Mouse (Mus musculus): ENCODE results near the gene Zeb2. TPM values are rescaled to one million over a fixed set of nuclear protein-coding genes. Genes with fewer than 3 reads are reported as not detected.

Zeb2 gene
- polyA plus RNA-seq, 1 experiment from 2014 or later: 11.2 TPM

DNA sequence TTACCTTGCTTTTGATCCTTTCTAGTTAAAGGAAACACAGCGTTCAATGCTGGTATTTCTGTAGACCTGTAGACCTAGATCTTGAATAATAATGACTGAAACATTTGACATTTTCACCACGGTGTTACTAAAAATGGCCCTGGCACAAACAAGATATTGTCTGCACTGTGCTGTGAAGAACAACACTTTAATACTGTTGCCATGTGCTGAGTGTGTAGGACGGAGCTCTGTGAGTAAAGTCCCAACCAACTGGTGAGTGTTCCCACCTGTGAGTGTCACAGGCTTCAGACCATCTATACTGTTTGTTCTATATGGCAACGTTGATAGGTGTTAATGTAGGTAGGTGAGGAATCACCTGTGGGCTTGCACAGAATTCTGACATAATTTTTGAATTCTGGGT lies 8.0 kb upstream of the Zeb2 start:
- no peaks in the 10 kb centered on the region for H3K36me3 ChIP-seq (replicated peaks)
- H3K4me2 ChIP-seq: no peak overlapping the region
- WGBS (ENCODE audit: insufficient replicate concordance): 58% methylated on average over 4 of the region's 4 CpGs
- ATAC-seq (ENCODE audit: insufficient read depth): no peak
- no peaks in the 10 kb centered on the region for H3K9me3 ChIP-seq (replicated peaks)
- H3K27me3 ChIP-seq: no peaks in the 10 kb centered on the region
- H3K4me1 ChIP-seq (replicated peaks): no peaks in the 10 kb centered on the region
- H3K27ac ChIP-seq (replicated peaks): no peak overlapping the region
- H3K9ac ChIP-seq: no peak overlapping the region
- H3K4me3 ChIP-seq (replicated peaks): no peak overlapping the region

DNA sequence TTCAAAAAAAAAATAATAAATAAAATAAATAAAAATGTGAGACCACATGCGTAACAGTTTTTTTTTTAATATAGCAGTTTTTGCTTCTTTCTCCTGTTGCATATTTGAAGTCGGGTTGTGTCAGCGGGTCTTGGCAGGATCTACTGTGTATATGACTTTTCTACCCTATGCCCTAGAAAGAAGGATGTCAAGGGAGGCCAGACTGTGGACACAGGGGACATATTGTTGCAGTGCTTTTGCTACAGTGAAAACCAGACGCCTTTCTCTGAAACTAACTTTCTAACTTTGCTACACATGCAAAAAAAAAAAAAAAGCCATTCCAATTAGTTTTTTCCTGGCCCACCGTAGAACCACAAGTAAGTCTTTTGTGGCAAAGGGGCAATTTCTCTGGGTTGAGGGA lies 6.3 kb upstream of the Zeb2 start:
- H3K4me1 ChIP-seq (replicated peaks): no peaks in the 10 kb centered on the region
- no peak overlapping the region for H3K4me2 ChIP-seq
- no peaks in the 10 kb centered on the region for H3K36me3 ChIP-seq (replicated peaks)
- no peaks in the 10 kb centered on the region for H3K9me3 ChIP-seq (replicated peaks)
- no peak for ATAC-seq (ENCODE audit: insufficient read depth)
- 75% methylated on average over 5 of the region's 5 CpGs for WGBS (ENCODE audit: insufficient replicate concordance)
- H3K4me3 ChIP-seq (replicated peaks): no peak overlapping the region
- no peak overlapping the region for H3K27ac ChIP-seq (replicated peaks)
- no peak overlapping the region for H3K9ac ChIP-seq
- no peaks in the 10 kb centered on the region for H3K27me3 ChIP-seq

DNA sequence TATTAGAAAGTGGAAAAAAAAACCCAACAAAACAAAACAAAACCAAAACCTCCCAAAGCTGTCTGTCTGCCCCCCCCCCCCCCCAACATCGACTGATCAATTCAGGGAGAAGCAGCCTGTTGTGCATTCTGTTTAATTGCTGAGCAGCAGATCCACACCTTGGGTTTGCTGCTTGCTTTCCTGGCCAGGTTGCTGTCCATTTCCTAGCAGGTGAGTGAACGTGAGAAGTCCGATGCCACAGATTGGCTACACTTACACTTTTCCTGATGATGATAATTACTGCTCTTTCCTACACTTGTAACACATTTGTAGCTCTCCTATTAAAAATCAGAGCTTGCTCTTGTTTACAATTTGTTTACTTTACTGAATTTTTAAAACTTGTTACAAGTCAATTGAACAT lies 926 bp upstream of the Zeb2 start:
- Histone ChIP-seq H3K4me2 (no peak overlapping the region), H3K4me1 (replicated peaks) (peaks cover 37% of the 10 kb centered on the region), H3K9me3 (replicated peaks) (no peaks in the 10 kb centered on the region), H3K4me3 (replicated peaks) (no peak overlapping the region), H3K27me3 (peaks cover 22% of the 10 kb centered on the region), H3K36me3 (replicated peaks) (no peaks in the 10 kb centered on the region), H3K27ac (replicated peaks) (no peak overlapping the region), H3K9ac (no peak overlapping the region)
- 58% methylated on average over 3 of the region's 3 CpGs for WGBS (ENCODE audit: insufficient replicate concordance)
- no peak for ATAC-seq (ENCODE audit: insufficient read depth)

DNA sequence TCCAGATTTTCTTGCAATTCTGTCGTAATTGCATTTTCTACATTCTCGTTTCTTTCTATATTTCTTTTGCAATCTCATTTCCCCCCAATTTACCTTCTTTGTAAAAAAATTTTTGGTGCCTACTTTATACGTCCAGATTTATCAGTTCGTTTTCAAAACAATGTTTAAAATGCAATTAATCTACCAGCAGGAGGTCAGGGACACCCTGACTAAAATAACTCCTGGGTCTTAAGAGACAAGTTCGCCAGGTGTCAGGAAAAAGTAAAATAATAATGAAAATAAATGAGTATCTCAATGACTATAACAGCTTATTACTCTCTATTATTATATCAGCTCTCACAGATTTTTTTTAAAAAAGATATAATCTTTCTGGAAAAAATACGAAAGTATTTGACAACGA lies 397 bp upstream of the Zeb2 start:
- Histone ChIP-seq H3K27me3 (peaks cover 22% of the 10 kb centered on the region), H3K9ac (peak overlapping the region; percentile 55; the same call in 1 of the 2 replicates), H3K4me1 (replicated peaks) (peaks cover 39% of the 10 kb centered on the region), H3K4me2 (peak overlapping the region; percentile 99), H3K27ac (replicated peaks) (no peak overlapping the region), H3K9me3 (replicated peaks) (no peaks in the 10 kb centered on the region), H3K4me3 (replicated peaks) (peak overlapping the region; percentile 66), H3K36me3 (replicated peaks) (no peaks in the 10 kb centered on the region)
- ATAC-seq (ENCODE audit: insufficient read depth): no peak
- 27% methylated on average over 7 of the region's 7 CpGs for WGBS (ENCODE audit: insufficient replicate concordance)

DNA sequence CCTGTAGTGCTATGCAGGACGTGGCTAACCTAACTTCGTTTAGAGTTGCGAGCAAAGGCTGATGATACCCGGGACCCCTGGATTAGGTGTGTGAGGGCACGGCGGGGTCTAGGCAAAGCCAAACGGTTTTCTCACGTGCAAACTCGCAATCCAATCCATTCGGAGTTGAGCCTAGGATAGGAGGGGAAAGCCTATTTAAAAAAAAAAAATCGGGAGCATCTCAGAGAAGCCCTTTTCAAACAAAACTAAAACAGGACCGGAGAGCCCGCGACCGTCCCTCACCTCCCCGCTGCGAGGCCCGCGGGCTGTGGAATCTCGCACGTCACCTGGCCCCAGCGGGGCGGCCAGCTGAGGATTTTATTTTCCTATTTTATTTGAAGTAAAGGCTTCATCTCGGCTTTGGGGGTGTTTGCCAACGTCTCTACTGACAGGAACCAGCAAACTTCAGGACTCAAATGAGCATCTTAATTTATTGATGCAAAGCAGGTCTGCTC lies 617 bp downstream of the Zeb2 start:
- Histone ChIP-seq H3K9me3 (replicated peaks) (no peaks in the 10 kb centered on the region), H3K4me1 (replicated peaks) (peaks cover 42% of the 10 kb centered on the region), H3K36me3 (replicated peaks) (no peaks in the 10 kb centered on the region), H3K4me2 (peak overlapping the region; percentile 99), H3K9ac (peak overlapping the region; percentile 55), H3K27me3 (peaks cover 22% of the 10 kb centered on the region), H3K4me3 (replicated peaks) (peak overlapping the region; percentile 66), H3K27ac (replicated peaks) (peak overlapping the region; percentile 53)
- under 1% methylated on average over 25 of the region's 25 CpGs for WGBS (ENCODE audit: insufficient replicate concordance)
- ATAC-seq (ENCODE audit: insufficient read depth): no peak

DNA sequence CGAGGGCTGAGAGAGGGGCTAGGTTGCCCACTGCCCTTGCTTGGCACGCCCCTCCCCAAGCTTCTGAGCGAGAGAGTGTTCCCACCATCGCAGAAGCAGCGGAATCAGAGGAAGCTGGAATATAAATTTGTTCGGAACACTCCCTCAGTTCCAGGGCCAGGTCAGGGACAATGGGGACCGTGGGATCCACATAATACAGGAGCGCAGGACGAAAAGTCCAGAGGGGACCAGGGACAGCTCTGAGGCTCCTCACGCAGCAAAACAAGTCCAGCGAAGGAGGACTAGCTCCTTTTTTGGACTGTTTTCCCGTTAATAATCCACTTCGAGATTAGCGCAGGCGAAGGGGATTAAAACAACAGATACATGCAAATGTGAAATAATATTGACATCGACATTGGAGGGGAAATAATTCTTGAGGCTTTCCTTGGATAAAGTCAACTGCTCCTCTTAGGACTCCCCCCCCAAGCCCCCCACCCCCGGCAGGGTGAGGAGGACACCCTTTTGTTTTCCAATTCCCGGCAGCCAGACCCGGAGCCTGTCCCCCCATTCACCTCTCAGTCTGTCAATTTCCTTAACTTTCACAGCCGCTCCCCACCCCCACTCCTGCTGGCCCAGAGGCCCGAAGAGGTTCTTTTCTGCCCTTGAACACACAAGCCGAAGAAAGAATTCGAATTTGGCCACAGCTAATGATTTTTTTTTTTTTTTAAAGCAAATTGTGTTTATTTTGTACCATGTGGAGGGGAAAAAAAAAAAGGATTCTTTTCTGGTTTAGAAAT lies 1.3 kb downstream of the Zeb2 start:
- peak overlapping the region; percentile 53 for H3K27ac ChIP-seq (replicated peaks)
- peaks cover 42% of the 10 kb centered on the region for H3K4me1 ChIP-seq (replicated peaks)
- ATAC-seq (ENCODE audit: insufficient read depth): no peak
- WGBS (ENCODE audit: insufficient replicate concordance): 1% methylated on average over 23 of the region's 23 CpGs
- peak overlapping the region; percentile 66 for H3K4me3 ChIP-seq (replicated peaks)
- peaks cover 22% of the 10 kb centered on the region for H3K27me3 ChIP-seq
- peak overlapping the region; percentile 55 for H3K9ac ChIP-seq
- H3K9me3 ChIP-seq (replicated peaks): no peaks in the 10 kb centered on the region
- no peaks in the 10 kb centered on the region for H3K36me3 ChIP-seq (replicated peaks)
- peak overlapping the region; percentile 99 for H3K4me2 ChIP-seq

DNA sequence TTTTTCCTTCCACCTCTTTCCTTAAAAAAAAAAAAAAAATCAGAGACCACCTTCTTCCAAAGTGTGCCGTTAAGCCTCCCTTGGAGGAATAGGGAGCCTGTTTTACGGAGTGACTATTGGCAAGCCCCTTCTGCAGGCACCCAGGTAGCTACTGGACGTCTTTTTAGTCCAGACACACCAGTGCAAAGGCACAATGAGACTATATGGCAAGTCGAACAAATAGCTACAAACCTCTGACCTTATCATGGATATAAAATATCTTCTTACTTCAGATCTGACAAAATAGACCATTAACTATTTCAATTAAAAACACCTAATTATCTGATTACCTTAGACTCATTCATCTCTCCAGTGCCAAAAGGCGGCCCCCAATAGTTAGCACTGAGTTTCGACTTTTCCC lies 2.0 kb downstream of the Zeb2 start:
- Histone ChIP-seq H3K9ac (peak overlapping the region; percentile 55), H3K9me3 (replicated peaks) (no peaks in the 10 kb centered on the region), H3K27ac (replicated peaks) (peak overlapping the region; percentile 41; the same call in 1 of the 2 replicates), H3K4me1 (replicated peaks) (peaks cover 42% of the 10 kb centered on the region), H3K4me3 (replicated peaks) (peak overlapping the region; percentile 66), H3K4me2 (peak overlapping the region; percentile 99), H3K36me3 (replicated peaks) (no peaks in the 10 kb centered on the region), H3K27me3 (peaks cover 22% of the 10 kb centered on the region)
- WGBS (ENCODE audit: insufficient replicate concordance): 9% methylated on average over 6 of the region's 6 CpGs
- ATAC-seq (ENCODE audit: insufficient read depth): no peak

DNA sequence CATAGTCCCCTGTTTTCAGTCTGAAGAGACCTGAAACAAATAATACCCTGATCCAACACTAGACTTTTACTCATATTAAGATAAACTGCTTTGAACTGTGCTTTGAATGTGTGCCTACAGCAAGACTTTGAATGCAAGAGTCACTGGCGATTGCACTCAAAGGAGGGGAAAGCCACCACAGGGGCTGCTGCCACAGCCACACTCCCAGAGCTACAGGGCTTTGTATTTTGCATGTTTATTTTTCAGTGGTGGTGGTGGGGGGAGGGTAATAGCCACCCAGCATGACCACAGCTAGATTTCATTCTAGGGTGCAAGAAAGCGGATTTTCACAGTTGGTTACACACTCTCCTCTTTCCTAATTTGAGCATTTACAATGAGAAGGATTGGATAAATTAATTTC lies 2.6 kb downstream of the Zeb2 start:
- no peak for ATAC-seq (ENCODE audit: insufficient read depth)
- Histone ChIP-seq H3K9ac (no peak overlapping the region), H3K36me3 (replicated peaks) (no peaks in the 10 kb centered on the region), H3K27me3 (peaks cover 22% of the 10 kb centered on the region), H3K4me3 (replicated peaks) (no peak overlapping the region), H3K4me1 (replicated peaks) (peaks cover 42% of the 10 kb centered on the region), H3K27ac (replicated peaks) (no peak overlapping the region; the same call in 1 of the 2 replicates), H3K9me3 (replicated peaks) (no peaks in the 10 kb centered on the region), H3K4me2 (peak overlapping the region; percentile 18)
- WGBS (ENCODE audit: insufficient replicate concordance): 26% methylated on average over 2 of the region's 2 CpGs

DNA sequence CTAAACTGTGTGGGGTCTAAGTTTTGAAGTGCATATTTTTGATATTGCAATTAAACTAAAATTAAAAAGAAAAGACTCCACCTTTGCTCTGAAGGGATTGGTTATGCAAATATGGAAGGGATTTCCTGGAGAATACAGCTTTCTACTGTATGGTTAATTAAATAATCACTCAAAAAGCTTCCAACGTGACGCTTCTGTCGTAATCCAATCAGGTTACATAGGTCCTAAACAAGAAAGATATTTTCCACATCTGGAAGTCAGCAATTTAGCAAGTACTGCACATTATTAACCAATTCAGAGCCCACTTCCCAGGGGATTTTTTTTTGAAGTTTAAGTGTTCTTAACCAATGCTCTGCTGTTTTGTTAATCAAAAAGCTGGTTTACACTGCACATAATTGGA lies 3.3 kb downstream of the Zeb2 start:
- H3K4me2 ChIP-seq: no peak overlapping the region
- no peak overlapping the region for H3K9ac ChIP-seq
- H3K36me3 ChIP-seq (replicated peaks): no peaks in the 10 kb centered on the region
- WGBS (ENCODE audit: insufficient replicate concordance): 65% methylated on average over 3 of the region's 3 CpGs
- H3K27me3 ChIP-seq: peaks cover 22% of the 10 kb centered on the region
- H3K27ac ChIP-seq (replicated peaks): peak overlapping the region; percentile 39
- H3K9me3 ChIP-seq (replicated peaks): no peaks in the 10 kb centered on the region
- no peak for ATAC-seq (ENCODE audit: insufficient read depth)
- peaks cover 42% of the 10 kb centered on the region for H3K4me1 ChIP-seq (replicated peaks)
- H3K4me3 ChIP-seq (replicated peaks): no peak overlapping the region

DNA sequence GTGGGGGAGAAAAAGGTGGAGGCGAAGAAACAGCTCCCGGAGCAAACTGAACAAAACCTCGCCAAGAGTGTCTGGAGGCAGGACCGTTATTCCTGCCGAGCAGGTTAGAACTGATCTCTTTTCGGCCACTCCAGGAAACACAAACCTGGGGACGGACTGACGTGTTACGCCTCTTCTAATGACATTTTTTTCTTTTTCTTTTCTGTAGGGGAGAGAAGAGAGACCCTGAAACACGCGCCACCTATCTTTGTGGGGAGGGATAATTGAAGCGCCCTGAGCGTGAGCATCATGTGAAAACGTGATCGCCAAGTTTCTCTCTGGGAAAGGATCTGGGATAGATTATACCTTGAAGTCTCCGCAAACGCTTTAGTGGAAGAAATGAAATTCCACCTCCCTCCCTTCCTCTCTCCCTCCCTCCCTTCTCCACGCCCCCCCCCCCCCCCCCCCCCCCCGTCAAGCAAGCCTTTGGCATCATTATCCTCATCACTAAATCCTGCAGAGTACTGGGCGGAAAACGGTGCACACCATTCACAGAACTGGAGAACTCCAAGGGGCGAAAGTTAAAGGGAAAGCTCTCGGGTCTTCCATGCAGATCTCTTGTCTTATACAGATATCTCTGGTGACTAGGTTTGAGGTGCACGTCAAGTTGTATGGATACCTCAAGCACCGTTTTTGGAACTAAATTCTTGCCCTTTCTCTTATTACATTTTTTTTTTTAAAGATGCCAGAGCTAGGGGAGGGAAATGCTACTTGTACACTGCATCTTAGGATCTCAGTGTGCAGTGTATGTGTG lies 4.1 kb downstream of the Zeb2 start:
- ATAC-seq (ENCODE audit: insufficient read depth): no peak

DNA sequence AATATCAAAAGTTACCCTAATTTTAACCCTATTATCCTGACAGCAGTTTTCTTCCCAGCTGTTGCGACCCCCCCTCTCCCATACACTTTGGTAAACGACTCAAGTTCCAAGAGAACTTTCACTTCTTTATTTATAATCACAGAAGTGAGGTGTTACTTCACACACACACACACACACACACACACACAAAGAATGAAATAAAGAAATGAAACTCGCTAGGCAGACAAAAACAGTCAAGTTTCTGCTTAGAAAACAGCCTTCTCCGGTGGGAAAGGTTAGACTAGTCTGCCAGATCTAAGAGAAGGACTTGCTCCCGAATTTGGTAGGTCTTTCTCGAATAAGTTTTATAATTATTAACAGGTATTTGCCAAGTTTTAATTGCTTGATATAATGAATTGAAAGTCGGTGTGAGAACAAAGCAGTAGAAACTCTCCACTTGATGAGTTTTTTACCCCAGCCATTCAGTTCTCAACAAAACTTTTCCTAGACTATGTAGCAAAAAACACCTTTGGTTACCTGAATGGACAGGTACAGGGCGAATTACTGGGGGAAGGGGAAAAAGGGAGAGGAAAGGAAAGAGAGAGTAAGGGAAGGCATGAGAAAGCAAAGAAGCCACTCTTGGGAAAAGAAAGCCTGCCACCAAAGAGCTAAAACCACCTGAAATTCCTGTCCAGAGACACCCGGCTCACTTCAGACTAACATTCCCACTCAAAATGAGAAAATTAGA lies 5.0 kb downstream of the Zeb2 start:
- Histone ChIP-seq H3K9me3 (replicated peaks) (no peaks in the 10 kb centered on the region), H3K27ac (replicated peaks) (peak overlapping the region; percentile 91), H3K4me2 (peak overlapping the region; percentile 88), H3K27me3 (peaks cover 14% of the 10 kb centered on the region), H3K4me3 (replicated peaks) (peak overlapping the region; percentile 92), H3K36me3 (replicated peaks) (no peaks in the 10 kb centered on the region), H3K9ac (peak overlapping the region; percentile 98), H3K4me1 (replicated peaks) (peaks cover 56% of the 10 kb centered on the region)
- WGBS (ENCODE audit: insufficient replicate concordance): 1% methylated on average over 9 of the region's 9 CpGs
- ATAC-seq (ENCODE audit: insufficient read depth): no peak

More for the DNA sequence above, 4.1 kb downstream of the Zeb2 start:
- Histone ChIP-seq H3K36me3 (replicated peaks) (no peaks in the 10 kb centered on the region), H3K4me3 (replicated peaks) (peak overlapping the region; percentile 92), H3K9me3 (replicated peaks) (no peaks in the 10 kb centered on the region), H3K9ac (peak overlapping the region; percentile 98), H3K4me2 (peak overlapping the region; percentile 88), H3K27ac (replicated peaks) (peak overlapping the region; percentile 91), H3K4me1 (replicated peaks) (peaks cover 50% of the 10 kb centered on the region), H3K27me3 (peaks cover 21% of the 10 kb centered on the region)
- WGBS (ENCODE audit: insufficient replicate concordance): 3% methylated on average over 23 of the region's 25 CpGs
